In genomic region chr17:56672941-56673646, GRCm38 (mm10) we compare ENCODE assay signal across 8 mouse cellular contexts. TPM values are rescaled to one million over a fixed set of nuclear protein-coding genes. Genes with fewer than 3 reads are reported as not detected.
A peak's percentile ranks its signal among the peaks of the same experiment; 100 is the strongest.
DNase-seq lines count a peak whose midpoint lies in the region; ATAC-seq lines count a peak whose summit lies in the region.

Gene Ranbp3 (plus strand): TSS chr17:56673294.

- H3K9me3 ChIP-seq in intestine, embryonic 14.5 days (ENCODE audit: control insufficient read depth, low read length) = no peaks in the 10 kb centered on the region

- under 1% methylated on average over 57 of the region's 66 CpGs for WGBS in intestine, embryonic 14.5 days

- H3K27ac ChIP-seq in intestine, embryonic 14.5 days (ENCODE audit: low read depth) = peak within 1 kb of the TSS; percentile 83

- DNase-seq in adrenal gland, adult 18-20 months (ENCODE audit: low spot score in 2 of 2) = peak; percentile 96 to 98
- DNase-seq in embryo, embryonic 11 days = peak; percentile 100
- DNase-seq in gastrocnemius, postnatal 25 days = peak; percentile 100
- DNase-seq in intestine, embryonic 14.5 days (ENCODE audit: low spot score) = peak; percentile 97
- DNase-seq in left cerebral cortex, postnatal 14 days (ENCODE audit: low spot score in 2 of 2) = peak; percentile 99 to 100
- peak; percentile 100 for DNase-seq in mesoderm, embryonic 11.5 days (ENCODE audit: low read depth, low spot score)
- DNase-seq in right cerebral cortex, postnatal 36 days (ENCODE audit: low spot score in 2 of 2) = peak; percentile 99
- DNase-seq in yolk sac, embryonic 10.5 days (ENCODE audit: low spot score) = peak; percentile 100

- H3K4me1 ChIP-seq in intestine, embryonic 14.5 days (replicated peaks; ENCODE audit: control insufficient read depth, insufficient read depth, low read length) = peaks cover 12% of the 10 kb centered on the region

- peak within 1 kb of the TSS; percentile 94 for H3K9ac ChIP-seq in intestine, embryonic 14.5 days (ENCODE audit: low read length)

- peak; percentile 88 for ATAC-seq in intestine, embryonic 14.5 days (replicated peaks; ENCODE audit: low FRiP score, low TSS enrichment, low read depth)

- intact Hi-C loops in left cerebral cortex, postnatal 14 days (cut with DNase I) = no loop called here

- no peaks in the 10 kb centered on the region for H3K27me3 ChIP-seq in intestine, embryonic 14.5 days (replicated peaks; ENCODE audit: control insufficient read depth, insufficient read depth, low read length)

- peak within 1 kb of the TSS; percentile 94 for H3K4me2 ChIP-seq in intestine, embryonic 14.5 days (ENCODE audit: low read length)

- peaks cover 20% of the 10 kb centered on the region for H3K36me3 ChIP-seq in intestine, embryonic 14.5 days (ENCODE audit: control insufficient read depth, insufficient read depth, low read length)

- H3K4me3 ChIP-seq in intestine, embryonic 14.5 days (ENCODE audit: low read depth, low read length) = peak within 1 kb of the TSS; percentile 97

RNA-seq across cellular contexts. Expression of gene Ranbp3, which starts in this region (rescaled TPM):
- total RNA-seq in adrenal gland, adult 18-20 months (2021) = 10 to 100 TPM; 64.9 to 75.7 TPM
- total RNA-seq in gastrocnemius, postnatal 25 days (2021) = 10 to 100 TPM; 32.8 to 34.2 TPM
- 89.6 and 96.7 TPM in 2 replicates for polyA plus RNA-seq in intestine, embryonic 14.5 days (2014; fragmentation: Nextera tagmentation; extraction: Ambion mirVana)
- total RNA-seq in left cerebral cortex, postnatal 14 days (2021) = 10 to 100 TPM; 87.2 to 92.9 TPM

Comparison
In these comparisons a context has a peak if more than half of its experiments do, and no peak if none do; other contexts are left out.
1. Peak in every context shown above with its lines: DNase-seq, ATAC-seq, H3K4me3 ChIP-seq and H3K27ac ChIP-seq.